Mouse (Mus musculus) cerebellum, adult 2 months (tissue): ENCODE measurements around the gene Vps13d. TPM values are rescaled to one million over a fixed set of nuclear protein-coding genes. Genes with fewer than 3 reads are reported as not detected.
A peak's percentile ranks its signal among the peaks of the same experiment; 100 is the strongest.

Experiments used
- DNase-seq, 2 experiments: peaks; one replicate each; pipeline ENCODE4 v3.0.0; 2021
- H3K27ac ChIP-seq: fragments of 200-500 bp; 2 replicates; pipeline ENCODE4 v1.5.1; 2012; ENCODE audit warnings: low read length, control low read depth, inconsistent platforms; ENCODE audit not compliant: insufficient read depth
- H3K27me3 ChIP-seq: fragments of 200-500 bp; 2 replicates; pipeline ENCODE4 v1.6.1; 2012; ENCODE audit warnings: inconsistent platforms, mild to moderate bottlenecking, low read length, moderate library complexity; ENCODE audit not compliant: control insufficient read depth, insufficient read depth
- H3K4me1 ChIP-seq: fragments of 200-500 bp; 2 replicates; pipeline ENCODE4 v1.6.1; 2011; ENCODE audit warnings: low read length; ENCODE audit not compliant: control insufficient read depth, insufficient read depth
- H3K4me3 ChIP-seq: fragments of 200-500 bp; replicated peaks from 2 replicates; pipeline ENCODE3; 2011; ENCODE audit warnings: mild to moderate bottlenecking, low read depth, low read length, control low read depth; ENCODE audit not compliant: insufficient read depth
- CTCF ChIP-seq: fragments of 200-500 bp; IDR thresholded peaks from 2 replicates; pipeline ENCODE4 v1.5.1; 2011; ENCODE audit warnings: low read depth, mild to moderate bottlenecking, control low read depth, low read length, moderate library complexity, borderline replicate concordance; ENCODE audit not compliant: insufficient read depth
- POLR2A ChIP-seq: fragments of 200-500 bp; IDR thresholded peaks from 2 replicates; pipeline ENCODE4 v1.6.1; 2011; ENCODE audit warnings: low read length, control low read depth, borderline replicate concordance; ENCODE audit not compliant: insufficient read depth
- WGBS: fragments of 180-500 bp; shearing (Covaris S2); methylation state at CpG from one replicate; pipeline ENCODE4 v1.1.7; 2018; 5-methylcytosine and 5-hydroxymethylcytosine counted together
- polyA plus RNA-seq: library from polyadenylated mRNA; depleted of rRNA; stranded (reverse); fragments of >200 nt; gene quantifications from 2 replicates; pipeline ENCODE4 v1.2.3, GENCODE M21; 2012; rRNA removed

The Vps13d gene
- polyA plus RNA-seq, result 45.9 and 51.9 TPM in 2 replicates

- peak; percentile 80 for TF ChIP-seq CTCF
- peak; percentile 79 for TF ChIP-seq POLR2A
- DNase-seq, result peak; percentile 87 to 88
- H3K4me1 ChIP-seq, result no peaks in the 10 kb centered on the region
- peak within 1 kb of the TSS; percentile 8 for H3K27ac ChIP-seq
- under 1% methylated on average over 53 of the region's 53 CpGs for WGBS
- H3K4me3 ChIP-seq, result peak within 1 kb of the TSS; percentile 82
- no peaks in the 10 kb centered on the region for H3K27me3 ChIP-seq
These were observed at the start of gene Vps13d for GRCm38 (mm10) chr4:145194559-145195162. Gene Vps13d (minus strand): TSS chr4:145195005.

DNA sequence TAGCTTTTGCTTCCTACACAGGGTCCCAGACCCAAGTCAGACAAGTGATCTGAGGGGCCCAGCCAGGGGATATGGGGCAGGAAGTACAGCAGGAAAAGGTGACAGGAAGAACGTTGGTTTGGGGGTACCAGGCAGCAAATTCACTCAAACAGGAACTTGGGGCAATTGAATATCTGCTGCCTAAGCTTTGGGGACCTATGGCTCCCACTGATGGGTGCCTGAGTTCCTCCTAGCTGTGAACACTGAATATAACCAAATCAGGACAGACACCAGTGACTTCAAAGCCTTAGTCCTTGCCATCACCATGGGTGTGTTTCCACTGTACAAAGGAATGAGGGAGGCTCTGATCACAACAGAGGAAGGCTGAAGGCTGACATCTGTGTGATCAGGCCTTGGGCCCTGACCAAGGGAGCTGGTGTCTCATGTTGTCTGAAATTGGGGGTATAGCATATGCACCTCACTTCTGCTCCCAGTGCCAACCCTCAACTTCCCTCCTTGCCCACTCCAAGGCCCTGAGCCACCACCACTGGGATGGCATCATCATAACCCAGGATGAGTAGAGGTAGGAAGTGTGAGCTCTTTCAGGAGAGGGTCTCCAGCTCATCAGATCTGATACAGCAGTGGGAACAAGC is 48.0 kb upstream of the Vps13d start:
- H3K4me1 ChIP-seq, result no peaks in the 10 kb centered on the region
- TF ChIP-seq POLR2A, result no peak
- TF ChIP-seq CTCF, result no peak
- no peaks in the 10 kb centered on the region; the same call in 1 of the 2 replicates for H3K27me3 ChIP-seq
- H3K27ac ChIP-seq, result no peak overlapping the region
- 45% methylated on average over 1 of the region's 1 CpGs for whole genome bisulfite sequencing
- no peak overlapping the region for H3K4me3 ChIP-seq
- DNase-seq, result no peak

DNA sequence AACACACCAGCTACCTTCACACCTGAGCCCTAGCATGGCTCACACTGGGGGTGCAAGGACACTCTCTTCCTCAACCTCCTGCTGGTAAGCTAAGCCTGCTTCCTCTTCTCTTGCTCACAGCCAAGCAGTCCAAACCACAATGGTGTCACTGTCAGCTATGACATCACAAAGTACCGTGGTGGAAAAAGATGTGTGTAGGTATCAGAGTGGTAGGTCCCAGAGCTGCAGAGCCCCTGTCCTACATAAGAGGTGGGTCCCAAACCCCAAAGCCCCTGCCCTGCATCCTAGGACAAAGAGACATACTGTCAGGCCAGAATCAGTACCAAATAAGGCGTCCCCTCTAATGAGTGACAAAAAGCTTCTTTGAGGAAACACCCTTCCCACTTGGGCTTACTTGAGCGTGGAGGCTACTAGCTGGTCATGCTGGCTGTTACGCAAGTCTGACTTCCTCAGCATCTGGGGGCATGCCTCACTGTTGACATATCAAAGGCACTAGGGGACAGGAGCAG is 46.0 kb upstream of the Vps13d start:
- Histone ChIP-seq H3K4me1 (no peaks in the 10 kb centered on the region), H3K4me3 (no peak overlapping the region), H3K27me3 (no peaks in the 10 kb centered on the region; the same call in 1 of the 2 replicates), H3K27ac (no peak overlapping the region)
- no peak for DNase-seq
- no peak for TF ChIP-seq POLR2A
- TF ChIP-seq CTCF, result no peak
- WGBS, result 76% methylated on average over 4 of the region's 4 CpGs

GRCm38 (mm10) chr4:145239049-145239830 is 44.4 kb upstream of the Vps13d start:
- TF ChIP-seq CTCF (no peak), POLR2A (no peak)
- Histone ChIP-seq H3K4me1 (no peaks in the 10 kb centered on the region), H3K27me3 (no peaks in the 10 kb centered on the region; the same call in 1 of the 2 replicates), H3K27ac (no peak overlapping the region), H3K4me3 (no peak overlapping the region)
- DNase-seq, result peak; percentile 12 to 27
- WGBS, result 5% methylated on average over 4 of the region's 4 CpGs

DNA sequence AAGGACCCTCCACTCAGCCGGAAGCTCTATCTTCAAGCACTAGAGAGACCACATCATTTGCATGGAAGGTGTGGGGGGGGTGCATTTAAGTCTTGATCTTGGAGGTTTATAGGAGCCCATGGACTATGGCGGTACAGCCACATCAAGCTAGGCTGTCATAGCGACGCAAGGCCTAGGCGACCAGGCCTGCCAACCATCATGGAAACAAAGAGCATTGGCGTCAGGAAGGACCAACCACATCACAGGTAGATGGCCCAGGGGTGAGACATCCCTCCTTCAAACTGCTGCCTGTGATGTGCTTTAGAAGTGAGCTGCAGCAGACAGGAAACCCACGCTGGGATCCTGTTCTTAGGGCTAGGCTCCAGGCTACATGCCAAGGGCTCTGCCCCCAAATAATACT is 41.2 kb upstream of the Vps13d start:
- no peak overlapping the region for H3K27ac ChIP-seq
- H3K4me1 ChIP-seq, result no peaks in the 10 kb centered on the region
- no peak for TF ChIP-seq CTCF
- no peak for TF ChIP-seq POLR2A
- DNase-seq, result no peak
- H3K4me3 ChIP-seq, result no peak overlapping the region
- WGBS, result 82% methylated on average over 7 of the region's 7 CpGs
- no peaks in the 10 kb centered on the region for H3K27me3 ChIP-seq

DNA sequence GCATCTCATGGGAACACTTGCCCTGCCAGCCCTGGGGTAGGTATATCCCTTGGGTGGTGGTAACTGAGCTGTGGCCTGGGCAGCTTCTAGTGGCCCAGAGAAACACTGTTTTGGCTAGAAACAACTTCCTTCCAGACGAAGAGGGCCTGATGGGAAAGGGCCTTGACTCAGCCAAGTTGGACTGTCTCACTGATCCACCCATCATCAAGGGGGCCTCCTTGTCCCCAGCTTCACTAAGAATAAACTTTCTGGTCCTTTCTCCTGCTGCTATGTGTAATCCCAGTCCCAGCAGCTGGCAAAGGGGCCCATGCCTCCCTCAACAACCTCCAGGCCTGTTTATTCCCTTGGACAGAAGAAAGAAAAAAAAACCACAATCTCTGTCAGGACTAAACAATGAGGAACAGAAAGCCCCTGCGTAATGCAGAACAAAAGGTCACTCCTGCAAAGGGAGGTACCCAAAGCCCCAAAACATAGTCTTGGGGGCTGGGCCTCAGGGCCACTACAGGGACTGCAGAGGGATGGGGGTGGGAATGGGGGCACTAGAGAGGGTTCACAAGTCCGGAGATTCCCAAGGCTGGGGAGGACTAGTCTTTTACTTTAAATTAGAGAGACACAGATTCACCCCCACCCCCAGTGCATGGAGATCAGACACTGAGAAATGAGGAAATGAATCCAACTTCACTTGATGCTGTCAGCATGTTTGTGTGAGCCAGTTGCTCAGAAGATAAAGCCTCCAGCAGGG is 38.9 kb upstream of the Vps13d start:
- Histone ChIP-seq H3K27me3 (no peaks in the 10 kb centered on the region), H3K27ac (no peak overlapping the region), H3K4me1 (no peaks in the 10 kb centered on the region), H3K4me3 (no peak overlapping the region)
- TF ChIP-seq POLR2A, result no peak
- no peak for TF ChIP-seq CTCF
- DNase-seq, result no peak
- WGBS, result 28% methylated on average over 3 of the region's 3 CpGs

DNA sequence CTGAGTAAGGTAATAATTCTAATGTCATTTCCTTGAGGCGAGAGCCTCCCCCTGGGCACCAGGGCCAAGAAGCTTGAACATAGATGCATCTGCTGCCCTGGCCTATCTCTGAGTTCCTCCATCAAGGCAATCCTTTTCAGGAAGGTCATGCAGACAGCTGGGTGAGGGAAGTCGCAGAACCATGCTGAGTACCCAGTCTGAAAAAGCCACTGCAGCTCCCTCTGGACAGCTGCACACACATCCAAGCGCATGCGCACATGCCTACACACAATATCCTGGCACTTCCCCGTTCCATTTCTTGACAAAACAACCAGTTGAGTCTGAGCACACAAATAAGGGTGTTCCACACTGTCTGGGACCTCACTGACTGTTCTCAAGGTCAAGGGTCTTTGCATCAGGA is 36.9 kb upstream of the Vps13d start:
- H3K27me3 ChIP-seq, result no peaks in the 10 kb centered on the region
- DNase-seq, result no peak
- H3K4me3 ChIP-seq, result no peak overlapping the region
- 88% methylated on average over 5 of the region's 5 CpGs for WGBS
- no peak overlapping the region for H3K27ac ChIP-seq
- no peak for TF ChIP-seq CTCF
- no peaks in the 10 kb centered on the region for H3K4me1 ChIP-seq
